Mouse (Mus musculus): ENCODE results near the gene D630039A03Rik. TPM values are rescaled to one million over a fixed set of nuclear protein-coding genes. Genes with fewer than 3 reads are reported as not detected.

Gene D630039A03Rik
- total RNA-seq, 2 experiments from 2014 or later: not detected

Other genes starting within 250 kb of the D630039A03Rik start
- 10 to 100 TPM; 29.6 to 35.6 TPM for gene Akap2, start 198.6 kb downstream of the D630039A03Rik start, total RNA-seq (2021)
- 10 to 100 TPM; 62.8 to 67.2 TPM for gene Txn1, start 40.1 kb upstream of the D630039A03Rik start, total RNA-seq (2021)
- gene Txndc8, start 92.8 kb upstream of the D630039A03Rik start, total RNA-seq (2021): not detected

Measured in gastrocnemius, postnatal 36 days (tissue).